Mouse (Mus musculus): ENCODE measurements around the gene Trim72.

- TF ChIP-seq CTCF (IDR thresholded peaks at IDR 0.05; ENCODE audit: low read depth) (no peak), EP300 (IDR thresholded peaks at IDR 0.05; ENCODE audit: low read depth) (no peak)
Observed at GRCm38 (mm10) chr7:128032290-128032988, 28.7 kb downstream of the Trim72 start.
